Mouse (Mus musculus): ENCODE data around the gene Lamc1.
A peak's percentile ranks its signal among the peaks of the same experiment; 100 is the strongest.
"Not testable (repeated sequence)": the region's sequence is repeated elsewhere in the genome, so short reads cannot be mapped to it uniquely, and the experiment has no call there.

Lamc1 gene

GRCm38 (mm10) chr1:153331206-153331605, 1.4 kb downstream of the Lamc1 start:
- DNase-seq (ENCODE audit: low read depth): no peak

- no peak for DNase-seq (ENCODE audit: low read depth)
Observed at GRCm38 (mm10) chr1:153329306-153329705, 3.3 kb downstream of the Lamc1 start.

- DNase-seq (ENCODE audit: low read depth): no peak
Observed at GRCm38 (mm10) chr1:153327063-153327462, 5.5 kb downstream of the Lamc1 start.

GRCm38 (mm10) chr1:153326226-153326625, 6.4 kb downstream of the Lamc1 start:
- no peak for DNase-seq (ENCODE audit: low read depth)

- DNase-seq (ENCODE audit: low read depth): no peak
Observed at GRCm38 (mm10) chr1:153321404-153321803, 11.2 kb downstream of the Lamc1 start.

- no peak for DNase-seq (ENCODE audit: low read depth)
Observed at GRCm38 (mm10) chr1:153320554-153321147, 11.9 kb downstream of the Lamc1 start.

GRCm38 (mm10) chr1:153320121-153320520, 12.5 kb downstream of the Lamc1 start:
- DNase-seq (ENCODE audit: low read depth): peak; percentile 76

- no peak for DNase-seq (ENCODE audit: low read depth)
Observed at GRCm38 (mm10) chr1:153318741-153319140, 13.8 kb downstream of the Lamc1 start.

GRCm38 (mm10) chr1:153318287-153318686, 14.3 kb downstream of the Lamc1 start:
- DNase-seq (ENCODE audit: low read depth): no peak

GRCm38 (mm10) chr1:153317486-153318260, 14.9 kb downstream of the Lamc1 start:
- DNase-seq (ENCODE audit: low read depth): no peak

- DNase-seq (ENCODE audit: low read depth): no peak
Observed at GRCm38 (mm10) chr1:153316956-153317355, 15.6 kb downstream of the Lamc1 start.

- DNase-seq (ENCODE audit: low read depth): no peak
Observed at GRCm38 (mm10) chr1:153316286-153316685, 16.3 kb downstream of the Lamc1 start.

GRCm38 (mm10) chr1:153315121-153315520, 17.5 kb downstream of the Lamc1 start:
- no peak for DNase-seq (ENCODE audit: low read depth)

- DNase-seq (ENCODE audit: low read depth): no peak
Observed at GRCm38 (mm10) chr1:153312992-153313391, 19.6 kb downstream of the Lamc1 start.

GRCm38 (mm10) chr1:153310190-153310589, 22.4 kb downstream of the Lamc1 start:
- DNase-seq (ENCODE audit: low read depth): no peak

GRCm38 (mm10) chr1:153309310-153309709, 23.3 kb downstream of the Lamc1 start:
- DNase-seq (ENCODE audit: low read depth): no peak

GRCm38 (mm10) chr1:153308915-153309296, 23.7 kb downstream of the Lamc1 start:
- no peak for DNase-seq (ENCODE audit: low read depth)

GRCm38 (mm10) chr1:153308179-153308914, 24.2 kb downstream of the Lamc1 start:
- DNase-seq (ENCODE audit: low read depth): no peak

- DNase-seq (ENCODE audit: low read depth): no peak
Observed at GRCm38 (mm10) chr1:153307509-153308178, 24.9 kb downstream of the Lamc1 start.

- DNase-seq (ENCODE audit: low read depth): not testable (repeated sequence)
Observed at GRCm38 (mm10) chr1:153305728-153306127, 26.9 kb downstream of the Lamc1 start.

GRCm38 (mm10) chr1:153305249-153305648, 27.3 kb downstream of the Lamc1 start:
- DNase-seq (ENCODE audit: low read depth): not testable (repeated sequence)

GRCm38 (mm10) chr1:153299436-153299835, 33.1 kb downstream of the Lamc1 start:
- not testable (repeated sequence) for DNase-seq (ENCODE audit: low read depth)

Measured in naive thymus-derived CD4-positive, alpha-beta T cell, adult 2 months (primary cell).